Comparison of ENCODE assay signal across 9 mouse cellular contexts in genomic region chr4:152092751-152093293, GRCm38 (mm10). TPM values are rescaled to one million over a fixed set of nuclear protein-coding genes. Genes with fewer than 3 reads are reported as not detected.
DNase-seq lines count a peak whose midpoint lies in the region; ATAC-seq and TF ChIP-seq lines count a peak whose summit lies in the region.
"Had no signal": no experiment of that assay in that cellular context is flagged by ENCODE, and none has a peak within 500 bp of the region (broad histone marks: within the 10 kb centered on the region; RNA-seq: fewer than 3 reads in every experiment).

No protein-coding gene starts in this region.

- 0 out of 2 replicates have a peak overlapping the region, but pooled peaks have one; percentile 35 for H3K9ac ChIP-seq in kidney, postnatal 0 days (ENCODE audit: low read depth, low read length)
- H3K9ac ChIP-seq in embryonic facial prominence, embryonic 15.5 days: no peak overlapping the region

- H3K9me3 ChIP-seq in kidney, postnatal 0 days (replicated peaks; ENCODE audit: low read length): no peaks in the 10 kb centered on the region
- no peaks in the 10 kb centered on the region for H3K9me3 ChIP-seq in embryonic facial prominence, embryonic 15.5 days (replicated peaks)
- H3K9me3 ChIP-seq: limb, embryonic 12.5 days had no signal

- no peak overlapping the region for H3K4me2 ChIP-seq in kidney, postnatal 0 days (ENCODE audit: low read length)
- H3K4me2 ChIP-seq in embryonic facial prominence, embryonic 15.5 days (replicated peaks): no peak overlapping the region; the same call in 1 of the 2 replicates
- H3K4me2 ChIP-seq: limb, embryonic 12.5 days had no signal

- 48% methylated on average over 8 of the region's 8 CpGs for WGBS in kidney, postnatal 0 days
- 57% methylated on average over 8 of the region's 8 CpGs for WGBS in embryonic facial prominence, embryonic 15.5 days

- DNase-seq in kidney, postnatal 0 days (ENCODE audit: low spot score): peak; percentile 53
- no peak for DNase-seq in kidney, adult 11 months
- DNase-seq in Muller cell, postnatal 12 days (ENCODE audit: inconsistent ontology term): peak; percentile 70
- DNase-seq in adrenal gland, postnatal 14 days: no peak
- DNase-seq in adrenal gland, adult 8-10 months: no peak
- DNase-seq in urinary bladder, postnatal 10 days (ENCODE audit: low spot score): no peak

- H3K36me3 ChIP-seq in kidney, postnatal 0 days (ENCODE audit: insufficient read depth, low read length): 0 out of 2 replicates have a peak, but pooled peaks cover 4% of the 10 kb centered on the region
- H3K36me3 ChIP-seq in embryonic facial prominence, embryonic 15.5 days: 0 out of 2 replicates have a peak, but pooled peaks cover 5% of the 10 kb centered on the region

- TF ChIP-seq CTCF in kidney, postnatal 0 days (IDR thresholded peaks at IDR 0.05; ENCODE audit: low read depth): no peak

- H3K27ac ChIP-seq in kidney, postnatal 0 days: 0 out of 2 replicates have a peak overlapping the region, but pooled peaks have one; percentile 19
- H3K27ac ChIP-seq in embryonic facial prominence, embryonic 15.5 days (replicated peaks): peak overlapping the region; percentile 58
- H3K27ac ChIP-seq: limb, embryonic 12.5 days had no signal

- no peak overlapping the region for H3K4me3 ChIP-seq in kidney, postnatal 0 days (replicated peaks; ENCODE audit: low read depth, low read length)
- no peak overlapping the region for H3K4me3 ChIP-seq in embryonic facial prominence, embryonic 15.5 days (replicated peaks)
- H3K4me3 ChIP-seq: limb, embryonic 12.5 days had no signal

- ATAC-seq in kidney, postnatal 0 days (replicated peaks; ENCODE audit: low FRiP score, low read depth): 0 out of 2 replicates have a peak, but pooled peaks have one; percentile 19
- peak; percentile 49; the same call in 1 of the 2 replicates for ATAC-seq in embryonic facial prominence, embryonic 15.5 days (ENCODE audit: insufficient number of reproducible peaks, low FRiP score, low TSS enrichment, low read depth)
- ATAC-seq in megakaryocyte-erythroid progenitor cell, adult 5-6 weeks (replicated peaks; ENCODE audit: low FRiP score, low TSS enrichment, poor library complexity, severe bottlenecking): peak; percentile 86

- H3K27me3 ChIP-seq in kidney, postnatal 0 days (ENCODE audit: insufficient read depth, low read length): no peaks in the 10 kb centered on the region
- H3K27me3 ChIP-seq in embryonic facial prominence, embryonic 15.5 days: no peaks in the 10 kb centered on the region
- H3K27me3 ChIP-seq: limb, embryonic 12.5 days had no signal

- peaks cover 7% of the 10 kb centered on the region for H3K4me1 ChIP-seq in kidney, postnatal 0 days (replicated peaks; ENCODE audit: insufficient read depth, low read length)
- H3K4me1 ChIP-seq in embryonic facial prominence, embryonic 15.5 days: peaks cover 45% of the 10 kb centered on the region

RNA-seq across cellular contexts. Expression of gene Plekhg5, which starts 20.5 kb away (rescaled TPM):
- polyA plus RNA-seq in kidney, postnatal 0 days (2015; fragmentation: Nextera tagmentation; extraction: Ambion mirVana): 18.3 and 19.3 TPM in 2 replicates
- 20.8 and 21.3 TPM in 2 replicates for polyA plus RNA-seq in embryonic facial prominence, embryonic 15.5 days (2015; fragmentation: Nextera tagmentation; extraction: Ambion mirVana)
- total RNA-seq in megakaryocyte-erythroid progenitor cell, adult 5-6 weeks (2014; fragmentation: Nextera tagmentation): 8.9 and 15.6 TPM in 2 replicates
- total RNA-seq in megakaryocyte-erythroid progenitor cell, adult 5-6 weeks (2017): 6.8 and 7.1 TPM in 2 replicates
- 16.9 and 21.5 TPM in 2 replicates for total RNA-seq in adrenal gland, postnatal 14 days (2021)
- 10 to 100 TPM in 3 of 4 experiments, 1 to 10 TPM in 1; 8.7 to 19.5 (median 15.4) TPM for total RNA-seq in adrenal gland, adult 8-10 months (2022)

RNA-seq across cellular contexts. Expression of gene Tnfrsf25, which starts 22.9 kb away (rescaled TPM):
- 0.68 and 0.83 TPM in 2 replicates for polyA plus RNA-seq in kidney, postnatal 0 days (2015; fragmentation: Nextera tagmentation; extraction: Ambion mirVana)
- polyA plus RNA-seq in embryonic facial prominence, embryonic 15.5 days (2015; fragmentation: Nextera tagmentation; extraction: Ambion mirVana): 1.5 and 2.0 TPM in 2 replicates
- not detected in 2 replicates for total RNA-seq in megakaryocyte-erythroid progenitor cell, adult 5-6 weeks (2014; fragmentation: Nextera tagmentation)
- total RNA-seq in megakaryocyte-erythroid progenitor cell, adult 5-6 weeks (2017): not detected in 2 replicates
- 2.9 and 4.8 TPM in 2 replicates for total RNA-seq in adrenal gland, postnatal 14 days (2021)
- 1 to 10 TPM in 3 of 4 experiments, under 1 TPM in 1; 0.73 to 2.0 (median 1.3) TPM for total RNA-seq in adrenal gland, adult 8-10 months (2022)

RNA-seq across cellular contexts. Expression of gene Nol9, which starts 53.7 kb away (rescaled TPM):
- polyA plus RNA-seq in kidney, postnatal 0 days (2015; fragmentation: Nextera tagmentation; extraction: Ambion mirVana): 20.0 and 20.5 TPM in 2 replicates
- 31.0 and 32.4 TPM in 2 replicates for polyA plus RNA-seq in embryonic facial prominence, embryonic 15.5 days (2015; fragmentation: Nextera tagmentation; extraction: Ambion mirVana)
- total RNA-seq in megakaryocyte-erythroid progenitor cell, adult 5-6 weeks (2014; fragmentation: Nextera tagmentation): 64.3 and 67.6 TPM in 2 replicates
- total RNA-seq in megakaryocyte-erythroid progenitor cell, adult 5-6 weeks (2017): 45.2 and 60.8 TPM in 2 replicates
- 24.0 and 26.9 TPM in 2 replicates for total RNA-seq in adrenal gland, postnatal 14 days (2021)
- total RNA-seq in adrenal gland, adult 8-10 months (2022): 10 to 100 TPM; 21.3 to 29.6 (median 25.8) TPM

RNA-seq across cellular contexts. Expression of gene Tas1r1, which starts 54.5 kb away (rescaled TPM):
- polyA plus RNA-seq in kidney, postnatal 0 days (2015; fragmentation: Nextera tagmentation; extraction: Ambion mirVana): 0.39 and 0.45 TPM in 2 replicates
- 1.2 TPM in 2 replicates for polyA plus RNA-seq in embryonic facial prominence, embryonic 15.5 days (2015; fragmentation: Nextera tagmentation; extraction: Ambion mirVana)
- total RNA-seq in megakaryocyte-erythroid progenitor cell, adult 5-6 weeks (2014; fragmentation: Nextera tagmentation): 0.74 TPM in 1 of 2 replicates, not detected in the other
- total RNA-seq in megakaryocyte-erythroid progenitor cell, adult 5-6 weeks (2017): 0.88 TPM in 1 of 2 replicates, not detected in the other
- not detected in 2 replicates for total RNA-seq in adrenal gland, postnatal 14 days (2021)
- total RNA-seq in adrenal gland, adult 8-10 months (2022): under 1 TPM in 1 of 4 experiments, not detected in 3; 0.71 TPM

RNA-seq across cellular contexts. Expression of gene Espn, which starts 59.3 kb away (rescaled TPM):
- polyA plus RNA-seq in kidney, postnatal 0 days (2015; fragmentation: Nextera tagmentation; extraction: Ambion mirVana): 32.9 and 35.0 TPM in 2 replicates
- polyA plus RNA-seq in embryonic facial prominence, embryonic 15.5 days (2015; fragmentation: Nextera tagmentation; extraction: Ambion mirVana): 7.5 TPM in 2 replicates
- total RNA-seq in megakaryocyte-erythroid progenitor cell, adult 5-6 weeks (2014; fragmentation: Nextera tagmentation): 2.9 and 5.7 TPM in 2 replicates
- 2.2 and 3.1 TPM in 2 replicates for total RNA-seq in megakaryocyte-erythroid progenitor cell, adult 5-6 weeks (2017)
- total RNA-seq in adrenal gland, postnatal 14 days (2021): 0.71 and 0.96 TPM in 2 replicates
- 1 to 10 TPM; 2.1 to 6.0 (median 4.4) TPM for total RNA-seq in adrenal gland, adult 8-10 months (2022)

Comparison
In these comparisons a context has a peak if more than half of its experiments do, and no peak if none do; other contexts are left out.
1. DNase-seq: peak in kidney, postnatal 0 days (single experiment) and Muller cell, postnatal 12 days (single experiment); none in kidney, adult 11 months (single experiment), adrenal gland, postnatal 14 days (single experiment), adrenal gland, adult 8-10 months (single experiment) and urinary bladder, postnatal 10 days (single experiment).
2. ATAC-seq: peak in every context shown above with its lines; median percentile 86 in megakaryocyte-erythroid progenitor cell, adult 5-6 weeks; 49 in embryonic facial prominence, embryonic 15.5 days; 19 in kidney, postnatal 0 days.